Comparison of ENCODE assay signal across 27 mouse cellular contexts in the genomic region with DNA sequence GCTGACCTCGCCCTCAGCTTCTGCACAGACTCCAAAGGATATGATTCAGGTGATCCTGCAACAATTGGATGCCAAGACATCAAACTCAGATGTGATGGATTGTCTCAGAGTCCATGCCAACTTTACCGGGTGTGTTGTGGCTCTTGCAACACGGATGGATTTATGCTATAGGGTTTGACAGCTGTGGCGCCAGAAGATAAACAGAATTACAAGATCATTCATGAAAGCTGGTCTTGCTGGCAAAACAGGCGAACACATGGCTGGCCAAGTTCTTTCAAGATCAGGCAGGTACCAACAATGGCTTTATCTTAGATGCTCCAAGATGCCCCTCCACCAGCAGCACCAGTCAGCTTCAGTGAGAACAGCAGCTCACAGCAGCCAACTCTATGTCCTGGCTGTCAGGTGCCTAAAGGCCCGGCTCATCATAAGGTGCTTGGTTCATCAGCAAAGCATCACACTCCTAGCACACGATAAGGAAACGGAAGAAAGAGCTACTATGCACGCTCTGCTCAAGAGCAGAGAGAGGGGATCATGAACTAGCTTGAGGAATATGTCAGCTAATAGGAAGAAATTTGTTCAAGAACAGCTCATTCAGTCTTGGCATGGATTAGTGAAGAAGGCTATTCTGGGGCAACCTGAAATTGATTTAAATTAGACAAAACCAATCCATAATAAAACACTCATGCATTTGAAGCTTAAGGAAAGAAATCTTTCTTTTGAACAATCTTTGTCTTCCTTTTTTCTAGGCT.
DNase-seq lines count a peak whose midpoint lies in the region; ATAC-seq and TF ChIP-seq lines count a peak whose summit lies in the region.
"Had no signal": no experiment of that assay in that cellular context is flagged by ENCODE, and none has a peak within 500 bp of the region (broad histone marks: within the 10 kb centered on the region; RNA-seq: fewer than 3 reads in every experiment).

No protein-coding gene starts in this region.

- 0 out of 2 replicates have a peak overlapping the region, but pooled peaks have one; percentile 22 for H3K27ac ChIP-seq in embryonic facial prominence, embryonic 15.5 days (replicated peaks)
- H3K27ac ChIP-seq in embryonic facial prominence, embryonic 10.5 days (replicated peaks): no peak overlapping the region
- H3K27ac ChIP-seq in kidney, postnatal 0 days: peak overlapping the region; percentile 68; the same call in 1 of the 2 replicates
- H3K27ac ChIP-seq in lung, embryonic 16.5 days (ENCODE audit: low read length): no peak overlapping the region
- no peak overlapping the region for H3K27ac ChIP-seq in stomach, postnatal 0 days (replicated peaks)
- H3K27ac ChIP-seq: gastrocnemius, adult 2 months; heart, embryonic 15.5 days; hindbrain, embryonic 13.5 days; liver, embryonic 15.5 days had no signal

- no peaks in the 10 kb centered on the region for H3K9me3 ChIP-seq in embryonic facial prominence, embryonic 15.5 days (replicated peaks)
- H3K9me3 ChIP-seq in embryonic facial prominence, embryonic 10.5 days: no peaks in the 10 kb centered on the region
- no peaks in the 10 kb centered on the region for H3K9me3 ChIP-seq in kidney, postnatal 0 days (replicated peaks; ENCODE audit: low read length)
- no peaks in the 10 kb centered on the region for H3K9me3 ChIP-seq in lung, embryonic 16.5 days (ENCODE audit: control insufficient read depth, low read length)
- H3K9me3 ChIP-seq in stomach, postnatal 0 days (ENCODE audit: control insufficient read depth, low read length): no peaks in the 10 kb centered on the region
- H3K9me3 ChIP-seq: heart, embryonic 15.5 days; hindbrain, embryonic 13.5 days; liver, embryonic 15.5 days had no signal

- DNase-seq in embryonic facial prominence, embryonic 10.5 days (ENCODE audit: low spot score): no peak
- no peak for DNase-seq in kidney, postnatal 0 days (ENCODE audit: low spot score)
- DNase-seq in kidney, postnatal 25 days: no peak
- no peak for DNase-seq in lung, postnatal 4 days
- DNase-seq in stomach, postnatal 0 days (ENCODE audit: low spot score): peak; percentile 9
- DNase-seq: adrenal gland, adult 2 months; adrenal gland, postnatal 36 days; cerebellum, adult 18-20 months; cerebellum, postnatal 10 days; gastrocnemius, adult 2 months; gastrocnemius, postnatal 36 days; heart, postnatal 36 days; layer of hippocampus, postnatal 36 days; left cerebral cortex, postnatal 4 days; right cerebral cortex, postnatal 25 days had no signal

- no peaks in the 10 kb centered on the region for H3K4me1 ChIP-seq in embryonic facial prominence, embryonic 15.5 days
- H3K4me1 ChIP-seq in embryonic facial prominence, embryonic 10.5 days: no peaks in the 10 kb centered on the region
- peaks cover 7% of the 10 kb centered on the region; the same call in 1 of the 2 replicates for H3K4me1 ChIP-seq in kidney, postnatal 0 days (replicated peaks; ENCODE audit: insufficient read depth, low read length)
- peaks cover 10% of the 10 kb centered on the region; the same call in 1 of the 2 replicates for H3K4me1 ChIP-seq in lung, embryonic 16.5 days (replicated peaks; ENCODE audit: control insufficient read depth, insufficient read depth, low read length)
- H3K4me1 ChIP-seq in stomach, postnatal 0 days (replicated peaks; ENCODE audit: control insufficient read depth, insufficient read depth): no peaks in the 10 kb centered on the region
- H3K4me1 ChIP-seq: heart, embryonic 15.5 days; hindbrain, embryonic 13.5 days had no signal

- H3K4me2 ChIP-seq in embryonic facial prominence, embryonic 15.5 days (replicated peaks): no peak overlapping the region
- no peak overlapping the region for H3K4me2 ChIP-seq in kidney, postnatal 0 days (ENCODE audit: low read length)
- no peak overlapping the region for H3K4me2 ChIP-seq in lung, embryonic 16.5 days (ENCODE audit: low read depth, low read length)
- no peak overlapping the region for H3K4me2 ChIP-seq in stomach, postnatal 0 days (replicated peaks; ENCODE audit: low read depth)
- H3K4me2 ChIP-seq: heart, embryonic 15.5 days; hindbrain, embryonic 13.5 days; liver, embryonic 15.5 days; midbrain, embryonic 11.5 days had no signal

- no peaks in the 10 kb centered on the region for H3K27me3 ChIP-seq in embryonic facial prominence, embryonic 15.5 days
- no peaks in the 10 kb centered on the region for H3K27me3 ChIP-seq in embryonic facial prominence, embryonic 10.5 days (replicated peaks; ENCODE audit: low read depth, poor library complexity, severe bottlenecking)
- H3K27me3 ChIP-seq in kidney, postnatal 0 days (ENCODE audit: insufficient read depth, low read length): no peaks in the 10 kb centered on the region
- no peaks in the 10 kb centered on the region for H3K27me3 ChIP-seq in lung, embryonic 16.5 days (ENCODE audit: control insufficient read depth, insufficient read depth, low read depth, low read length)
- H3K27me3 ChIP-seq in stomach, postnatal 0 days (ENCODE audit: control insufficient read depth, insufficient read depth, low read length): no peaks in the 10 kb centered on the region
- H3K27me3 ChIP-seq: CH12.LX; heart, embryonic 15.5 days; hindbrain, embryonic 13.5 days had no signal

- H3K36me3 ChIP-seq in embryonic facial prominence, embryonic 15.5 days: no peaks in the 10 kb centered on the region
- no peaks in the 10 kb centered on the region for H3K36me3 ChIP-seq in embryonic facial prominence, embryonic 10.5 days (replicated peaks)
- H3K36me3 ChIP-seq in kidney, postnatal 0 days (ENCODE audit: insufficient read depth, low read length): no peaks in the 10 kb centered on the region
- H3K36me3 ChIP-seq in lung, embryonic 16.5 days (ENCODE audit: control insufficient read depth, insufficient read depth, low read length): no peaks in the 10 kb centered on the region
- H3K36me3 ChIP-seq in stomach, postnatal 0 days (ENCODE audit: control insufficient read depth, insufficient read depth, low read length): no peaks in the 10 kb centered on the region
- H3K36me3 ChIP-seq: heart, embryonic 15.5 days; hindbrain, embryonic 13.5 days; liver, embryonic 15.5 days had no signal

- no peak for TF ChIP-seq CTCF in kidney, postnatal 0 days (IDR thresholded peaks at IDR 0.05; ENCODE audit: low read depth)
- TF ChIP-seq CTCF in stomach, postnatal 0 days (IDR thresholded peaks at IDR 0.05; ENCODE audit: low read depth): no peak

- H3K4me3 ChIP-seq in embryonic facial prominence, embryonic 15.5 days (replicated peaks): no peak overlapping the region
- H3K4me3 ChIP-seq in embryonic facial prominence, embryonic 10.5 days: no peak overlapping the region
- no peak overlapping the region for H3K4me3 ChIP-seq in kidney, postnatal 0 days (replicated peaks; ENCODE audit: low read depth, low read length)
- H3K4me3 ChIP-seq in lung, embryonic 16.5 days (ENCODE audit: low read length): no peak overlapping the region
- H3K4me3 ChIP-seq in stomach, postnatal 0 days (ENCODE audit: low read depth, low read length): no peak overlapping the region
- H3K4me3 ChIP-seq: gastrocnemius, adult 2 months; heart, embryonic 15.5 days; hindbrain, embryonic 13.5 days; liver, embryonic 15.5 days had no signal

- ATAC-seq in embryonic facial prominence, embryonic 15.5 days (ENCODE audit: insufficient number of reproducible peaks, low FRiP score, low TSS enrichment, low read depth): no peak
- no peak for ATAC-seq in kidney, postnatal 0 days (replicated peaks; ENCODE audit: low FRiP score, low read depth)
- ATAC-seq in lung, embryonic 16.5 days (ENCODE audit: low read depth): peak; percentile 41; the same call in 1 of the 2 replicates
- ATAC-seq in stomach, postnatal 0 days (ENCODE audit: low FRiP score, low TSS enrichment): no peak; the same call in 1 of the 2 replicates
- no peak for ATAC-seq in granulocyte monocyte progenitor cell, adult 5-6 weeks (replicated peaks; ENCODE audit: poor library complexity, severe bottlenecking)
- ATAC-seq: activated CD4-positive, CD25-positive, alpha-beta regulatory T cell, adult 4 months; forebrain, embryonic 14.5 days; intestine, embryonic 16.5 days; midbrain, embryonic 16.5 days had no signal

- peak; percentile 77 for TF ChIP-seq EP300 in stomach, postnatal 0 days (optimal IDR thresholded peaks at IDR 0.05)

- no peak overlapping the region for H3K9ac ChIP-seq in embryonic facial prominence, embryonic 15.5 days
- H3K9ac ChIP-seq in kidney, postnatal 0 days (ENCODE audit: low read depth, low read length): no peak overlapping the region
- H3K9ac ChIP-seq in lung, embryonic 16.5 days (ENCODE audit: low read length): no peak overlapping the region
- H3K9ac ChIP-seq in stomach, postnatal 0 days (ENCODE audit: low read length): no peak overlapping the region
- H3K9ac ChIP-seq: heart, embryonic 15.5 days; hindbrain, embryonic 13.5 days; liver, embryonic 15.5 days had no signal

- 81% methylated on average over 9 of the region's 9 CpGs for WGBS in embryonic facial prominence, embryonic 15.5 days
- 90% methylated on average over 9 of the region's 9 CpGs for WGBS in embryonic facial prominence, embryonic 10.5 days
- 85% methylated on average over 9 of the region's 9 CpGs for WGBS in kidney, postnatal 0 days
- WGBS in lung, embryonic 16.5 days: 54% methylated on average over 9 of the region's 9 CpGs
- 73% methylated on average over 9 of the region's 9 CpGs for WGBS in stomach, postnatal 0 days

Comparison
In these comparisons a context has a peak if more than half of its experiments do, and no peak if none do; other contexts are left out.
1. H3K27ac ChIP-seq: peak in embryonic facial prominence, embryonic 15.5 days (single experiment) and kidney, postnatal 0 days (single experiment); none in embryonic facial prominence, embryonic 10.5 days (single experiment), lung, embryonic 16.5 days (single experiment) and stomach, postnatal 0 days (single experiment).